Comparison of ENCODE assay signal across 29 mouse cellular contexts in genomic region chr11:23380055-23380454, GRCm38 (mm10).
"Had no signal": no experiment of that assay in that cellular context is flagged by ENCODE, and none has a peak within 500 bp of the region (broad histone marks: within the 10 kb centered on the region; RNA-seq: fewer than 3 reads in every experiment).

No protein-coding gene starts in this region.

- H3K27ac ChIP-seq: embryonic facial prominence, embryonic 10.5 days; embryonic facial prominence, embryonic 12.5 days; embryonic facial prominence, embryonic 13.5 days; embryonic facial prominence, embryonic 15.5 days; forebrain, embryonic 10.5 days; forebrain, embryonic 12.5 days; forebrain, embryonic 13.5 days; forebrain, embryonic 15.5 days; gastrocnemius, adult 2 months; heart, adult 2 months had no signal

- H3K4me2 ChIP-seq: embryonic facial prominence, embryonic 12.5 days; embryonic facial prominence, embryonic 13.5 days; embryonic facial prominence, embryonic 15.5 days; forebrain, embryonic 12.5 days; forebrain, embryonic 13.5 days; forebrain, embryonic 15.5 days had no signal

- H3K4me3 ChIP-seq: embryonic facial prominence, embryonic 10.5 days; embryonic facial prominence, embryonic 12.5 days; embryonic facial prominence, embryonic 13.5 days; embryonic facial prominence, embryonic 15.5 days; erythroblast, embryonic 14.5 days; forebrain, embryonic 10.5 days; forebrain, embryonic 12.5 days; forebrain, embryonic 13.5 days; forebrain, embryonic 15.5 days; gastrocnemius, adult 2 months; heart, adult 2 months had no signal

- ATAC-seq: forebrain, embryonic 13.5 days; forebrain, embryonic 14.5 days; forebrain, embryonic 15.5 days; forebrain, embryonic 16.5 days; forebrain, postnatal 0 days had no signal

- H3K9me3 ChIP-seq: embryonic facial prominence, embryonic 10.5 days; embryonic facial prominence, embryonic 12.5 days; embryonic facial prominence, embryonic 13.5 days; embryonic facial prominence, embryonic 15.5 days; forebrain, embryonic 10.5 days; forebrain, embryonic 12.5 days; forebrain, embryonic 13.5 days; forebrain, embryonic 15.5 days had no signal

- DNase-seq: cerebellum, adult 2 months; cerebellum, adult 8-10 months; cerebellum, adult 9-10 months; cerebellum, adult 9-11 months; cerebellum, postnatal 10 days; cerebellum, postnatal 14 days; cerebellum, postnatal 25 days; cerebellum, postnatal 36 days; embryo, embryonic 11 days; forebrain, postnatal 0 days; gastrocnemius, adult 2 months; gastrocnemius, postnatal 10 days; gastrocnemius, postnatal 14 days; gastrocnemius, postnatal 25 days; gastrocnemius, postnatal 36 days; heart, adult 11 months; heart, adult 18-20 months; heart, adult 2 months had no signal

- H3K4me1 ChIP-seq: embryonic facial prominence, embryonic 10.5 days; embryonic facial prominence, embryonic 12.5 days; embryonic facial prominence, embryonic 13.5 days; embryonic facial prominence, embryonic 15.5 days; forebrain, embryonic 10.5 days; forebrain, embryonic 12.5 days; forebrain, embryonic 13.5 days; forebrain, embryonic 15.5 days had no signal

- H3K9ac ChIP-seq: embryonic facial prominence, embryonic 12.5 days; embryonic facial prominence, embryonic 13.5 days; embryonic facial prominence, embryonic 15.5 days; forebrain, embryonic 12.5 days; forebrain, embryonic 13.5 days; forebrain, embryonic 15.5 days; forebrain, postnatal 0 days had no signal

- H3K27me3 ChIP-seq: embryonic facial prominence, embryonic 12.5 days; embryonic facial prominence, embryonic 13.5 days; embryonic facial prominence, embryonic 15.5 days; forebrain, embryonic 12.5 days; forebrain, embryonic 13.5 days; forebrain, embryonic 15.5 days had no signal
